Mouse (Mus musculus): ENCODE results near the gene Hlx. TPM values are rescaled to one million over a fixed set of nuclear protein-coding genes. Genes with fewer than 3 reads are reported as not detected.
A peak's percentile ranks its signal among the peaks of the same experiment; 100 is the strongest.

Hlx gene
- polyA plus RNA-seq, 1 experiment from 2014 or later: 20.2 TPM

GRCm38 (mm10) chr1:184771891-184772249 is 39.5 kb upstream of the Hlx start:
- Histone ChIP-seq H3K27ac (ENCODE audit: low read depth, low read length) (no peak overlapping the region), H3K36me3 (ENCODE audit: control insufficient read depth, insufficient read depth) (no peaks in the 10 kb centered on the region), H3K4me2 (replicated peaks; ENCODE audit: low read depth) (no peak overlapping the region), H3K27me3 (replicated peaks; ENCODE audit: control insufficient read depth, insufficient read depth, low read length) (peaks cover 5% of the 10 kb centered on the region; the same call in 1 of the 2 replicates), H3K9me3 (ENCODE audit: control insufficient read depth) (no peaks in the 10 kb centered on the region), H3K4me1 (replicated peaks; ENCODE audit: control insufficient read depth, insufficient read depth, low read length) (no peaks in the 10 kb centered on the region), H3K4me3 (ENCODE audit: low read depth, low read length) (no peak overlapping the region), H3K9ac (ENCODE audit: low read depth, low read length) (no peak overlapping the region)
- WGBS: 18% methylated on average over 9 of the region's 9 CpGs
- no peak for ATAC-seq
- no peak for TF ChIP-seq CTCF (IDR thresholded peaks at IDR 0.05; ENCODE audit: low read depth)

GRCm38 (mm10) chr1:184771202-184771890 is 38.9 kb upstream of the Hlx start:
- Histone ChIP-seq H3K4me1 (replicated peaks; ENCODE audit: control insufficient read depth, insufficient read depth, low read length) (no peaks in the 10 kb centered on the region), H3K27ac (ENCODE audit: low read depth, low read length) (no peak overlapping the region), H3K9me3 (ENCODE audit: control insufficient read depth) (no peaks in the 10 kb centered on the region), H3K4me2 (replicated peaks; ENCODE audit: low read depth) (peak overlapping the region; percentile 11), H3K27me3 (replicated peaks; ENCODE audit: control insufficient read depth, insufficient read depth, low read length) (peaks cover 2% of the 10 kb centered on the region; the same call in 1 of the 2 replicates), H3K9ac (ENCODE audit: low read depth, low read length) (no peak overlapping the region), H3K36me3 (ENCODE audit: control insufficient read depth, insufficient read depth) (no peaks in the 10 kb centered on the region), H3K4me3 (ENCODE audit: low read depth, low read length) (no peak overlapping the region)
- 15% methylated on average over 18 of the region's 18 CpGs for WGBS
- TF ChIP-seq CTCF (IDR thresholded peaks at IDR 0.05; ENCODE audit: low read depth): peak; percentile 90
- ATAC-seq: peak; percentile 28; the same call in 1 of the 2 replicates

- Histone ChIP-seq H3K4me3 (ENCODE audit: low read depth, low read length) (no peak overlapping the region), H3K4me2 (replicated peaks; ENCODE audit: low read depth) (no peak overlapping the region), H3K4me1 (replicated peaks; ENCODE audit: control insufficient read depth, insufficient read depth, low read length) (no peaks in the 10 kb centered on the region), H3K36me3 (ENCODE audit: control insufficient read depth, insufficient read depth) (no peaks in the 10 kb centered on the region), H3K9me3 (ENCODE audit: control insufficient read depth) (no peaks in the 10 kb centered on the region), H3K27me3 (replicated peaks; ENCODE audit: control insufficient read depth, insufficient read depth, low read length) (no peaks in the 10 kb centered on the region), H3K9ac (ENCODE audit: low read depth, low read length) (no peak overlapping the region), H3K27ac (ENCODE audit: low read depth, low read length) (no peak overlapping the region)
- TF ChIP-seq CTCF (IDR thresholded peaks at IDR 0.05; ENCODE audit: low read depth): no peak
- no peak for ATAC-seq
- 41% methylated on average over 3 of the region's 3 CpGs for WGBS
These were observed 31.4 kb upstream of the Hlx start for GRCm38 (mm10) chr1:184763866-184764265.

GRCm38 (mm10) chr1:184762941-184763340 is 30.5 kb upstream of the Hlx start:
- Histone ChIP-seq H3K4me3 (ENCODE audit: low read depth, low read length) (no peak overlapping the region), H3K4me1 (replicated peaks; ENCODE audit: control insufficient read depth, insufficient read depth, low read length) (no peaks in the 10 kb centered on the region), H3K27ac (ENCODE audit: low read depth, low read length) (no peak overlapping the region), H3K36me3 (ENCODE audit: control insufficient read depth, insufficient read depth) (no peaks in the 10 kb centered on the region), H3K4me2 (replicated peaks; ENCODE audit: low read depth) (no peak overlapping the region), H3K9me3 (ENCODE audit: control insufficient read depth) (no peaks in the 10 kb centered on the region), H3K9ac (ENCODE audit: low read depth, low read length) (no peak overlapping the region), H3K27me3 (replicated peaks; ENCODE audit: control insufficient read depth, insufficient read depth, low read length) (no peaks in the 10 kb centered on the region)
- 71% methylated on average over 5 of the region's 5 CpGs for WGBS
- no peak for TF ChIP-seq CTCF (IDR thresholded peaks at IDR 0.05; ENCODE audit: low read depth)
- no peak for ATAC-seq

- no peak for ATAC-seq
- WGBS: 50% methylated on average over 4 of the region's 4 CpGs
These were observed 29.6 kb upstream of the Hlx start for GRCm38 (mm10) chr1:184761988-184762387.

GRCm38 (mm10) chr1:184752671-184753070 is 20.3 kb upstream of the Hlx start:
- H3K4me2 ChIP-seq (replicated peaks; ENCODE audit: low read depth): no peak overlapping the region
- TF ChIP-seq CTCF (IDR thresholded peaks at IDR 0.05; ENCODE audit: low read depth): no peak
- no peaks in the 10 kb centered on the region for H3K9me3 ChIP-seq (ENCODE audit: control insufficient read depth)
- no peak for ATAC-seq
- H3K4me3 ChIP-seq (ENCODE audit: low read depth, low read length): no peak overlapping the region
- no peaks in the 10 kb centered on the region for H3K27me3 ChIP-seq (replicated peaks; ENCODE audit: control insufficient read depth, insufficient read depth, low read length)
- H3K9ac ChIP-seq (ENCODE audit: low read depth, low read length): no peak overlapping the region
- WGBS: 59% methylated on average over 5 of the region's 5 CpGs
- no peaks in the 10 kb centered on the region for H3K36me3 ChIP-seq (ENCODE audit: control insufficient read depth, insufficient read depth)
- H3K27ac ChIP-seq (ENCODE audit: low read depth, low read length): no peak overlapping the region
- no peaks in the 10 kb centered on the region for H3K4me1 ChIP-seq (replicated peaks; ENCODE audit: control insufficient read depth, insufficient read depth, low read length)

More at GRCm38 (mm10) chr1:184761988-184762387, 29.6 kb upstream of the Hlx start:
- Histone ChIP-seq H3K27ac (ENCODE audit: low read depth, low read length) (no peak overlapping the region), H3K4me3 (ENCODE audit: low read depth, low read length) (no peak overlapping the region), H3K9me3 (ENCODE audit: control insufficient read depth) (no peaks in the 10 kb centered on the region), H3K36me3 (ENCODE audit: control insufficient read depth, insufficient read depth) (no peaks in the 10 kb centered on the region), H3K4me2 (replicated peaks; ENCODE audit: low read depth) (no peak overlapping the region), H3K4me1 (replicated peaks; ENCODE audit: control insufficient read depth, insufficient read depth, low read length) (no peaks in the 10 kb centered on the region), H3K27me3 (replicated peaks; ENCODE audit: control insufficient read depth, insufficient read depth, low read length) (no peaks in the 10 kb centered on the region), H3K9ac (ENCODE audit: low read depth, low read length) (no peak overlapping the region)
- no peak for TF ChIP-seq CTCF (IDR thresholded peaks at IDR 0.05; ENCODE audit: low read depth)
